Comparison of ENCODE assay signal across 25 mouse cellular contexts in genomic region chr11:86416471-86416870, GRCm38 (mm10). TPM values are rescaled to one million over a fixed set of nuclear protein-coding genes. Genes with fewer than 3 reads are reported as not detected.
DNase-seq lines count a peak whose midpoint lies in the region; ATAC-seq and TF ChIP-seq lines count a peak whose summit lies in the region.
"Had no signal": no experiment of that assay in that cellular context is flagged by ENCODE, and none has a peak within 500 bp of the region (broad histone marks: within the 10 kb centered on the region; RNA-seq: fewer than 3 reads in every experiment).

No protein-coding gene starts in this region.

- no peak for DNase-seq in forebrain, embryonic 11.5 days (ENCODE audit: low spot score)
- no peak for DNase-seq in forebrain, embryonic 10.5 days (ENCODE audit: extremely low spot score, low spot score)
- peak; percentile 65 for DNase-seq in forebrain, embryonic 14.5 days (ENCODE audit: low spot score)
- DNase-seq in brain, embryonic 14.5 days (ENCODE audit: low read depth) = peak; percentile 81
- DNase-seq: adrenal gland, adult 8-10 months; adrenal gland, postnatal 14 days; adrenal gland, postnatal 36 days; B cell, adult 2 months; cerebellum, adult 11 months; cerebellum, adult 18-20 months; cerebellum, adult 8-10 months; cerebellum, adult 9-11 months; cerebellum, postnatal 14 days; cerebellum, postnatal 36 days; embryo, embryonic 11 days had no signal

- peaks cover 3% of the 10 kb centered on the region for H3K27me3 ChIP-seq in forebrain, embryonic 11.5 days (ENCODE audit: control insufficient read depth, insufficient read depth, low read length)
- peaks cover 57% of the 10 kb centered on the region for H3K27me3 ChIP-seq in forebrain, embryonic 10.5 days (ENCODE audit: poor library complexity, severe bottlenecking)
- 0 out of 2 replicates have a peak, but pooled peaks cover 8% of the 10 kb centered on the region for H3K27me3 ChIP-seq in forebrain, embryonic 14.5 days (replicated peaks; ENCODE audit: control insufficient read depth, insufficient read depth, low read length)
- H3K27me3 ChIP-seq in forebrain, embryonic 16.5 days (replicated peaks; ENCODE audit: control insufficient read depth, insufficient read depth, low read length) = no peaks in the 10 kb centered on the region
- peaks cover 20% of the 10 kb centered on the region for H3K27me3 ChIP-seq in midbrain, embryonic 12.5 days
- H3K27me3 ChIP-seq in midbrain, embryonic 13.5 days = no peaks in the 10 kb centered on the region; the same call in 1 of the 2 replicates
- H3K27me3 ChIP-seq: embryonic facial prominence, embryonic 13.5 days; embryonic facial prominence, embryonic 15.5 days; Patski had no signal

- H3K4me3 ChIP-seq in forebrain, embryonic 11.5 days (ENCODE audit: low read depth, low read length) = no peak overlapping the region
- H3K4me3 ChIP-seq in forebrain, embryonic 10.5 days = no peak overlapping the region
- no peak overlapping the region for H3K4me3 ChIP-seq in forebrain, embryonic 14.5 days (ENCODE audit: low read depth, low read length)
- no peak overlapping the region for H3K4me3 ChIP-seq in forebrain, embryonic 16.5 days (replicated peaks; ENCODE audit: low read length)
- no peak overlapping the region for H3K4me3 ChIP-seq in midbrain, embryonic 12.5 days
- no peak overlapping the region for H3K4me3 ChIP-seq in midbrain, embryonic 13.5 days (replicated peaks)
- H3K4me3 ChIP-seq: embryonic facial prominence, embryonic 13.5 days; embryonic facial prominence, embryonic 15.5 days; erythroblast, embryonic 14.5 days had no signal

- no peaks in the 10 kb centered on the region for H3K36me3 ChIP-seq in forebrain, embryonic 11.5 days (ENCODE audit: control insufficient read depth, insufficient read depth, low read length)
- H3K36me3 ChIP-seq in forebrain, embryonic 10.5 days (replicated peaks) = no peaks in the 10 kb centered on the region
- H3K36me3 ChIP-seq in forebrain, embryonic 14.5 days (ENCODE audit: control insufficient read depth, insufficient read depth, low read length) = no peaks in the 10 kb centered on the region
- H3K36me3 ChIP-seq in forebrain, embryonic 16.5 days (ENCODE audit: control insufficient read depth, insufficient read depth) = no peaks in the 10 kb centered on the region
- no peaks in the 10 kb centered on the region for H3K36me3 ChIP-seq in midbrain, embryonic 12.5 days
- no peaks in the 10 kb centered on the region for H3K36me3 ChIP-seq in midbrain, embryonic 13.5 days
- H3K36me3 ChIP-seq: embryonic facial prominence, embryonic 13.5 days; embryonic facial prominence, embryonic 15.5 days; G1E had no signal

- WGBS in forebrain, embryonic 11.5 days = 39% methylated on average over 5 of the region's 5 CpGs
- 57% methylated on average over 5 of the region's 5 CpGs for WGBS in forebrain, embryonic 10.5 days
- 20% methylated on average over 5 of the region's 5 CpGs for WGBS in forebrain, embryonic 14.5 days
- WGBS in forebrain, embryonic 16.5 days = 18% methylated on average over 5 of the region's 5 CpGs
- WGBS in midbrain, embryonic 12.5 days = 29% methylated on average over 5 of the region's 5 CpGs
- 24% methylated on average over 5 of the region's 5 CpGs for WGBS in midbrain, embryonic 13.5 days

- ATAC-seq in forebrain, embryonic 11.5 days (replicated peaks; ENCODE audit: low FRiP score) = peak; percentile 42; the same call in 1 of the 2 replicates
- ATAC-seq in forebrain, embryonic 14.5 days = 0 out of 2 replicates have a peak, but pooled peaks have one; percentile 32
- ATAC-seq in forebrain, embryonic 16.5 days = no peak
- ATAC-seq in midbrain, embryonic 12.5 days (ENCODE audit: low FRiP score, low read depth) = 0 out of 2 replicates have a peak, but pooled peaks have one; percentile 34
- no peak for ATAC-seq in midbrain, embryonic 13.5 days
- ATAC-seq: activated CD4-positive, CD25-positive, alpha-beta regulatory T cell, adult 4 months; CD4-positive, CD25-positive, alpha-beta regulatory T cell, adult 4 months; Patski had no signal

- no peaks in the 10 kb centered on the region for H3K4me1 ChIP-seq in forebrain, embryonic 11.5 days (replicated peaks; ENCODE audit: control insufficient read depth, insufficient read depth, low read length)
- peaks cover 32% of the 10 kb centered on the region for H3K4me1 ChIP-seq in forebrain, embryonic 10.5 days
- peaks cover 15% of the 10 kb centered on the region for H3K4me1 ChIP-seq in forebrain, embryonic 14.5 days (ENCODE audit: control insufficient read depth, insufficient read depth, low read length)
- peaks cover 19% of the 10 kb centered on the region for H3K4me1 ChIP-seq in forebrain, embryonic 16.5 days (replicated peaks; ENCODE audit: control insufficient read depth, insufficient read depth, low read length)
- H3K4me1 ChIP-seq in midbrain, embryonic 12.5 days = peaks cover 28% of the 10 kb centered on the region
- H3K4me1 ChIP-seq in midbrain, embryonic 13.5 days (replicated peaks) = peaks cover 24% of the 10 kb centered on the region

- no peaks in the 10 kb centered on the region for H3K9me3 ChIP-seq in forebrain, embryonic 11.5 days (ENCODE audit: control insufficient read depth, low read length)
- H3K9me3 ChIP-seq in forebrain, embryonic 10.5 days = no peaks in the 10 kb centered on the region
- H3K9me3 ChIP-seq in forebrain, embryonic 14.5 days (replicated peaks; ENCODE audit: control insufficient read depth, low read length) = no peaks in the 10 kb centered on the region
- H3K9me3 ChIP-seq in forebrain, embryonic 16.5 days (ENCODE audit: control insufficient read depth, low read length) = 0 out of 2 replicates have a peak, but pooled peaks cover under 1% of the 10 kb centered on the region
- H3K9me3 ChIP-seq in midbrain, embryonic 12.5 days = peaks cover 3% of the 10 kb centered on the region; the same call in 1 of the 2 replicates
- 0 out of 2 replicates have a peak, but pooled peaks cover 2% of the 10 kb centered on the region for H3K9me3 ChIP-seq in midbrain, embryonic 13.5 days
- H3K9me3 ChIP-seq: embryonic facial prominence, embryonic 13.5 days; embryonic facial prominence, embryonic 15.5 days; G1E had no signal

- H3K9ac ChIP-seq in forebrain, embryonic 11.5 days (ENCODE audit: low read length) = no peak overlapping the region
- H3K9ac ChIP-seq in forebrain, embryonic 14.5 days (ENCODE audit: low read length) = no peak overlapping the region
- H3K9ac ChIP-seq in forebrain, embryonic 16.5 days (replicated peaks; ENCODE audit: low read depth, low read length) = no peak overlapping the region
- H3K9ac ChIP-seq in midbrain, embryonic 12.5 days (replicated peaks) = no peak overlapping the region
- no peak overlapping the region for H3K9ac ChIP-seq in midbrain, embryonic 13.5 days (replicated peaks)
- H3K9ac ChIP-seq: embryonic facial prominence, embryonic 13.5 days; embryonic facial prominence, embryonic 15.5 days had no signal

- TF ChIP-seq POLR2A in brain, embryonic 14.5 days (IDR thresholded peaks at IDR 0.05; ENCODE audit: borderline replicate concordance, extremely low read depth, insufficient read depth, insufficient read length, poor library complexity, severe bottlenecking) = no peak

- no peak for TF ChIP-seq CTCF in brain, embryonic 14.5 days (IDR thresholded peaks at IDR 0.05; ENCODE audit: borderline replicate concordance, extremely low read depth, insufficient read depth, insufficient read length)

- H3K27ac ChIP-seq in forebrain, embryonic 11.5 days (ENCODE audit: low read depth, low read length) = no peak overlapping the region
- H3K27ac ChIP-seq in forebrain, embryonic 10.5 days = no peak overlapping the region
- no peak overlapping the region for H3K27ac ChIP-seq in forebrain, embryonic 14.5 days (ENCODE audit: low read depth, low read length)
- H3K27ac ChIP-seq in forebrain, embryonic 16.5 days (ENCODE audit: low read length) = no peak overlapping the region
- H3K27ac ChIP-seq in midbrain, embryonic 12.5 days (replicated peaks) = no peak overlapping the region
- H3K27ac ChIP-seq in midbrain, embryonic 13.5 days = no peak overlapping the region
- H3K27ac ChIP-seq: embryonic facial prominence, embryonic 13.5 days; embryonic facial prominence, embryonic 15.5 days had no signal

- H3K4me2 ChIP-seq in forebrain, embryonic 11.5 days (ENCODE audit: low read depth, low read length, severe bottlenecking) = no peak overlapping the region
- H3K4me2 ChIP-seq in forebrain, embryonic 14.5 days (ENCODE audit: low read length) = no peak overlapping the region
- H3K4me2 ChIP-seq in forebrain, embryonic 16.5 days (ENCODE audit: low read length) = no peak overlapping the region
- no peak overlapping the region for H3K4me2 ChIP-seq in midbrain, embryonic 12.5 days (replicated peaks)
- no peak overlapping the region for H3K4me2 ChIP-seq in midbrain, embryonic 13.5 days (replicated peaks)
- H3K4me2 ChIP-seq: embryonic facial prominence, embryonic 13.5 days; embryonic facial prominence, embryonic 15.5 days had no signal

RNA-seq across cellular contexts. Expression of gene Med13, which starts 59.1 kb away (rescaled TPM):
- 15.5 and 16.4 TPM in 2 replicates for polyA plus RNA-seq in forebrain, embryonic 11.5 days (2014; fragmentation: Nextera tagmentation; extraction: Ambion mirVana)
- 6.6 and 7.5 TPM in 2 replicates for polyA plus RNA-seq in forebrain, embryonic 10.5 days (2016; fragmentation: Nextera tagmentation; extraction: Ambion mirVana)
- polyA plus RNA-seq in forebrain, embryonic 14.5 days (2014; fragmentation: Nextera tagmentation; extraction: Ambion mirVana) = 13.4 and 17.1 TPM in 2 replicates
- 13.2 and 15.2 TPM in 2 replicates for polyA plus RNA-seq in forebrain, embryonic 16.5 days (2015; fragmentation: Nextera tagmentation; extraction: Ambion mirVana)
- 13.6 TPM in 2 replicates for polyA plus RNA-seq in midbrain, embryonic 12.5 days (2016; fragmentation: Nextera tagmentation; extraction: Ambion mirVana)
- 10.0 and 11.3 TPM in 2 replicates for polyA plus RNA-seq in midbrain, embryonic 13.5 days (2015; fragmentation: Nextera tagmentation; extraction: Ambion mirVana)
- polyA plus RNA-seq in brain, embryonic 14.5 days (2012; rRNA removed) = 26.4 and 30.3 TPM in 2 replicates

Comparison
In these comparisons a context has a peak if more than half of its experiments do, and no peak if none do; other contexts are left out.
1. ATAC-seq: peak in forebrain, embryonic 11.5 days (single experiment), forebrain, embryonic 14.5 days (single experiment) and midbrain, embryonic 12.5 days (single experiment); none in forebrain, embryonic 16.5 days (single experiment) and midbrain, embryonic 13.5 days (single experiment).
2. DNase-seq: peak in forebrain, embryonic 14.5 days (single experiment) and brain, embryonic 14.5 days (single experiment); none in forebrain, embryonic 11.5 days (single experiment) and forebrain, embryonic 10.5 days (single experiment).